ENCODE assay signal across 34 mouse cellular contexts in the genomic region with DNA sequence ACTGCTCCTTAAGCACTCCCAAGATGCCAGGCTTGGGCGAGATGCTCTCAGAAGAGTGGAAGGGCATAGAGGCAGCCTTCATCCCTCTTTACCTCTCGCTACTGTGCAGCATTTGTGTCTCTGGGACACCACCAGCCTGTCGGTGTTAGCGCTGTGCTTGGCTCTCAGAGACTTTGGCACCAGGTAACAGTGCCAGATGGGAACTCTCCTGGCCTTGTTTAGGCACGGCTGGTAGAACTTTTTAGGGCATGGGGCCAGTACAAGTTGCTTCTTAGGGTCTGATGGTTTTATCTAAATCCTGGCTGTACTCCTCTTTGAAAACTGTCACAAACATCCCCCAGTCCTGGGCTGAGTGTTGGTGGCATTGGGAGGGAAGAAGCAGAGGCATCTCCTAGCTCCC. TPM values are rescaled to one million over a fixed set of nuclear protein-coding genes. Genes with fewer than 3 reads are reported as not detected.
DNase-seq lines count a peak whose midpoint lies in the region; ATAC-seq lines count a peak whose summit lies in the region.
"Had no signal": no experiment of that assay in that cellular context is flagged by ENCODE, and none has a peak within 500 bp of the region (broad histone marks: within the 10 kb centered on the region; RNA-seq: fewer than 3 reads in every experiment).

No protein-coding gene starts in this region.

- H3K27ac ChIP-seq in limb, embryonic 10.5 days: 0 out of 2 replicates have a peak overlapping the region, but pooled peaks have one; percentile 25
- H3K27ac ChIP-seq: embryonic facial prominence, embryonic 12.5 days; hindbrain, embryonic 14.5 days; kidney, embryonic 15.5 days; limb, embryonic 12.5 days; liver, embryonic 15.5 days; midbrain, embryonic 10.5 days; midbrain, embryonic 15.5 days; neural tube, embryonic 15.5 days had no signal

- no peak overlapping the region for H3K4me3 ChIP-seq in limb, embryonic 10.5 days
- H3K4me3 ChIP-seq: embryonic facial prominence, embryonic 12.5 days; kidney, embryonic 15.5 days; limb, embryonic 12.5 days; liver, embryonic 15.5 days; midbrain, embryonic 10.5 days; midbrain, embryonic 15.5 days; neural tube, embryonic 15.5 days had no signal

- H3K9me3 ChIP-seq in limb, embryonic 10.5 days (replicated peaks): no peaks in the 10 kb centered on the region
- H3K9me3 ChIP-seq: embryonic facial prominence, embryonic 12.5 days; G1E; kidney, embryonic 15.5 days; limb, embryonic 12.5 days; liver, embryonic 15.5 days; midbrain, embryonic 10.5 days; midbrain, embryonic 15.5 days; neural tube, embryonic 15.5 days had no signal

- H3K36me3 ChIP-seq in limb, embryonic 10.5 days: no peaks in the 10 kb centered on the region
- H3K36me3 ChIP-seq: embryonic facial prominence, embryonic 12.5 days; G1E; kidney, embryonic 15.5 days; limb, embryonic 12.5 days; liver, embryonic 15.5 days; midbrain, embryonic 10.5 days; midbrain, embryonic 15.5 days; neural tube, embryonic 15.5 days had no signal

- WGBS in limb, embryonic 10.5 days: 89% methylated on average over 5 of the region's 5 CpGs

- peaks cover 63% of the 10 kb centered on the region for H3K4me1 ChIP-seq in limb, embryonic 10.5 days

- DNase-seq in cerebellum, adult 18-20 months: peak; percentile 60 to 66
- no peak for DNase-seq in cerebellum, postnatal 4 days (ENCODE audit: low spot score in 2 of 2)
- peak; percentile 71 for DNase-seq in brain, adult 2 months (ENCODE audit: low read depth, low spot score)
- DNase-seq in cerebellum, adult 9-11 months: peak; percentile 70
- no peak for DNase-seq in limb, embryonic 10.5 days (ENCODE audit: low spot score)
- no peak for DNase-seq in spleen, postnatal 10 days (ENCODE audit: low spot score in 2 of 2)
- DNase-seq: adrenal gland, postnatal 10 days; gastrocnemius, postnatal 25 days; heart, adult 18-20 months; heart, postnatal 4 days; kidney, adult 18-20 months; kidney, postnatal 36 days; layer of hippocampus, postnatal 36 days; lung, embryonic 14.5 days; lung, postnatal 14 days; retina, postnatal 1 day; right cerebral cortex, postnatal 14 days; thymus, postnatal 14 days had no signal

- no peak for ATAC-seq in inflammation-experienced regulatory T-cells, adult 6 months
- ATAC-seq: forebrain, embryonic 14.5 days; midbrain, embryonic 15.5 days; Patski had no signal

- peaks cover 11% of the 10 kb centered on the region; the same call in 1 of the 2 replicates for H3K27me3 ChIP-seq in limb, embryonic 10.5 days (ENCODE audit: low read depth, poor library complexity, severe bottlenecking)
- H3K27me3 ChIP-seq: embryonic facial prominence, embryonic 12.5 days; kidney, embryonic 15.5 days; midbrain, embryonic 15.5 days; neural tube, embryonic 15.5 days; Patski had no signal

RNA-seq across cellular contexts. Expression of gene 1600014C23Rik, which starts 26.1 kb away (rescaled TPM):
- 0.33 TPM in 1 of 2 replicates, not detected in the other for polyA plus RNA-seq in limb, embryonic 10.5 days (2016; fragmentation: Nextera tagmentation; extraction: Ambion mirVana)
- not detected for polyA plus RNA-seq in inflammation-experienced regulatory T-cells, adult 6 months (2017; shearing (Covaris generic))
- polyA plus RNA-seq: hindbrain, embryonic 14.5 days; intestine, embryonic 14.5 days; limb, embryonic 12.5 days; liver, adult 2 months; liver, embryonic 15.5 days; lung, embryonic 14.5 days; neural tube, embryonic 15.5 days; Patski; stomach, embryonic 16.5 days; urinary bladder, adult 2 months had no signal

Comparison
In these comparisons a context has a peak if more than half of its experiments do, and no peak if none do; other contexts are left out.
1. DNase-seq: peak in cerebellum, adult 18-20 months (2 of 2), brain, adult 2 months (single experiment) and cerebellum, adult 9-11 months (single experiment); none in cerebellum, postnatal 4 days (0 of 2), limb, embryonic 10.5 days (single experiment) and spleen, postnatal 10 days (0 of 2).